Mouse (Mus musculus): Measurements from ENCODE around the gene 6030408B16Rik.
A peak's percentile ranks its signal among the peaks of the same experiment; 100 is the strongest.

The 6030408B16Rik gene

GRCm38 (mm10) chr15:101297988-101298387 lies 5.0 kb downstream of the 6030408B16Rik start:
- DNase-seq (ENCODE audit: low read depth), result peak; percentile 8

GRCm38 (mm10) chr15:101298550-101298949 lies 5.5 kb downstream of the 6030408B16Rik start:
- no peak for DNase-seq (ENCODE audit: low read depth)

GRCm38 (mm10) chr15:101299480-101299960 lies 6.5 kb downstream of the 6030408B16Rik start:
- no peak for DNase-seq (ENCODE audit: low read depth)

GRCm38 (mm10) chr15:101300128-101300527 lies 7.1 kb downstream of the 6030408B16Rik start:
- no peak for DNase-seq (ENCODE audit: low read depth)

GRCm38 (mm10) chr15:101302201-101302600 lies 9.2 kb downstream of the 6030408B16Rik start:
- DNase-seq (ENCODE audit: low read depth), result no peak

- DNase-seq (ENCODE audit: low read depth), result no peak
Measured at GRCm38 (mm10) chr15:101303830-101304229, 10.8 kb downstream of the 6030408B16Rik start.

GRCm38 (mm10) chr15:101306459-101306858 lies 13.4 kb downstream of the 6030408B16Rik start:
- DNase-seq (ENCODE audit: low read depth), result no peak

- DNase-seq (ENCODE audit: low read depth), result peak; percentile 66
Measured at GRCm38 (mm10) chr15:101308440-101309348, 15.7 kb downstream of the 6030408B16Rik start.

- no peak for DNase-seq (ENCODE audit: low read depth)
Measured at GRCm38 (mm10) chr15:101309493-101309892, 16.5 kb downstream of the 6030408B16Rik start.

GRCm38 (mm10) chr15:101311087-101311770 lies 18.2 kb downstream of the 6030408B16Rik start:
- no peak for DNase-seq (ENCODE audit: low read depth)

- DNase-seq (ENCODE audit: low read depth), result peak; percentile 48
Measured at GRCm38 (mm10) chr15:101312006-101312405, 19.0 kb downstream of the 6030408B16Rik start.

- DNase-seq (ENCODE audit: low read depth), result no peak
Measured at GRCm38 (mm10) chr15:101315378-101315777, 22.4 kb downstream of the 6030408B16Rik start.

- peak; percentile 98 for DNase-seq (ENCODE audit: low read depth)
Measured at GRCm38 (mm10) chr15:101315832-101316231, 22.8 kb downstream of the 6030408B16Rik start.

- DNase-seq (ENCODE audit: low read depth), result peak; percentile 59
Measured at GRCm38 (mm10) chr15:101316279-101316912, 23.4 kb downstream of the 6030408B16Rik start.

- no peak for DNase-seq (ENCODE audit: low read depth)
Measured at GRCm38 (mm10) chr15:101316913-101317813, 24.2 kb downstream of the 6030408B16Rik start.

- peak; percentile 95 for DNase-seq (ENCODE audit: low read depth)
Measured at GRCm38 (mm10) chr15:101317814-101318500, 24.9 kb downstream of the 6030408B16Rik start.

GRCm38 (mm10) chr15:101318889-101319765 lies 26.1 kb downstream of the 6030408B16Rik start:
- DNase-seq (ENCODE audit: low read depth), result no peak

GRCm38 (mm10) chr15:101320010-101320617 lies 27.1 kb downstream of the 6030408B16Rik start:
- DNase-seq (ENCODE audit: low read depth), result peak; percentile 71

GRCm38 (mm10) chr15:101320618-101321041 lies 27.6 kb downstream of the 6030408B16Rik start:
- DNase-seq (ENCODE audit: low read depth), result peak; percentile 99
